In the genomic region with DNA sequence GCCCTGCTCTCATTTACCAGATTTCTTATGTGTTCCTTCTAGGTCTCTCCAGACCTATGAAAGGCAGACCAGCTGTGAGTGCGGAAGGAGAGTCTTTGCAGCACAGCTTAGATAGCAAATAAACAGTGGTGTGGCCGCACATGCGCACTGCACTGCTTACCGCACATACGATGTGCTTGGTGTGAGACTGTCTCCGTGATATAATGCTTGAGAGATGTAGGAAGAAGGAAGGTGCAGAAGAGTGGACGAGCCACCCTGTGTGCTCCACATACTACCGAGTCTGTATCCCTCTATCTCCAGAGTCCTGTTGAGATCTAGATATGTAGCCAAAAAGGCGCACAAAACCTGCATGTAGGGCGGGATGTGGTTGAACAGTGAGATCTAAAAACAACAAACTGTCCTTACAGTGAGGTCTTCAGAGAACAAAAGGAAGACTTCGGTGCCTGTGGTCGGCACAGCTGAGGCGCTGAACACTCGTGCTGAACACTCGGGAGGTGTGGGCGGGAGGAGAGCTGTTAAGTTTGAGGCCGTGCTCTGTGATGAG, we compare ENCODE assay signal across 17 mouse cellular contexts. TPM values are rescaled to one million over a fixed set of nuclear protein-coding genes. Genes with fewer than 3 reads are reported as not detected.
DNase-seq lines count a peak whose midpoint lies in the region.
"Had no signal": no experiment of that assay in that cellular context is flagged by ENCODE, and none has a peak within 500 bp of the region (broad histone marks: within the 10 kb centered on the region; RNA-seq: fewer than 3 reads in every experiment).

No protein-coding gene starts in this region.

- DNase-seq in heart, adult 11 months: peak; percentile 68
- no peak for DNase-seq in heart, postnatal 10 days
- peak; percentile 88 for DNase-seq in CD4-positive helper T cell, adult 2 months (ENCODE audit: low read depth, low spot score)
- DNase-seq in ZHBTc4 (ENCODE audit: low read depth, low spot score): peak; percentile 34
- peak; percentile 91 for DNase-seq in thymus, postnatal 0 days (ENCODE audit: low spot score)
- no peak for DNase-seq in cerebellum, postnatal 14 days
- DNase-seq in urinary bladder, adult 18-20 months (ENCODE audit: low spot score in 2 of 2): no peak
- no peak for DNase-seq in gastrocnemius, adult 8-10 months (ENCODE audit: low spot score in 2 of 2)
- DNase-seq: adrenal gland, postnatal 25 days; cerebellum, postnatal 36 days; gastrocnemius, postnatal 14 days; liver, postnatal 0 days had no signal

- intact Hi-C loops in heart, postnatal 10 days (cut with DNase I): no loop called here

RNA-seq across cellular contexts. Expression of gene Mrpl58, which starts 3.4 kb away (rescaled TPM):
- 100 to 1,000 TPM; 144 to 150 TPM for total RNA-seq in heart, postnatal 10 days (2021)
- 408 and 411 TPM in 2 replicates for polyA plus RNA-seq in thymus, postnatal 0 days (2015; fragmentation: Nextera tagmentation; extraction: Ambion mirVana)
- total RNA-seq in gastrocnemius, adult 8-10 months (2022): 10 to 100 TPM; 79.1 to 92.9 (median 87.4) TPM

RNA-seq across cellular contexts. Expression of gene Atp5h, which starts 12.8 kb away (rescaled TPM):
- total RNA-seq in heart, postnatal 10 days (2021): 1,000 to 10,000 TPM; 1,980 to 2,006 TPM
- polyA plus RNA-seq in thymus, postnatal 0 days (2015; fragmentation: Nextera tagmentation; extraction: Ambion mirVana): 1,461 and 1,502 TPM in 2 replicates
- 100 to 1,000 TPM; 638 to 797 (median 746) TPM for total RNA-seq in gastrocnemius, adult 8-10 months (2022)

RNA-seq across cellular contexts. Expression of gene Kctd2, which starts 13.0 kb away (rescaled TPM):
- 10 to 100 TPM; 22.7 to 26.7 TPM for total RNA-seq in heart, postnatal 10 days (2021)
- polyA plus RNA-seq in thymus, postnatal 0 days (2015; fragmentation: Nextera tagmentation; extraction: Ambion mirVana): 30.5 and 37.5 TPM in 2 replicates
- 10 to 100 TPM; 15.0 to 18.5 (median 16.4) TPM for total RNA-seq in gastrocnemius, adult 8-10 months (2022)

RNA-seq across cellular contexts. Expression of gene Cdr2l, which starts 25.2 kb away (rescaled TPM):
- 10 to 100 TPM; 13.9 to 16.8 TPM for total RNA-seq in heart, postnatal 10 days (2021)
- 5.3 and 5.4 TPM in 2 replicates for polyA plus RNA-seq in thymus, postnatal 0 days (2015; fragmentation: Nextera tagmentation; extraction: Ambion mirVana)
- total RNA-seq in gastrocnemius, adult 8-10 months (2022): 1 to 10 TPM in 3 of 4 experiments, under 1 TPM in 1; 0.77 to 1.6 (median 1.1) TPM
- polyA plus RNA-seq: G1E had no signal

RNA-seq across cellular contexts. Expression of gene Trim80, which starts 33.4 kb away (rescaled TPM):
- not detected for total RNA-seq in heart, postnatal 10 days (2021)
- polyA plus RNA-seq in thymus, postnatal 0 days (2015; fragmentation: Nextera tagmentation; extraction: Ambion mirVana): 0.89 and 1.1 TPM in 2 replicates
- total RNA-seq in gastrocnemius, adult 8-10 months (2022): not detected
- total RNA-seq: G1E; gastrocnemius, postnatal 14 days; hematopoietic stem cell, adult 5-6 weeks had no signal
- polyA plus RNA-seq: embryonic facial prominence, embryonic 11.5 days; G1E; midbrain, embryonic 16.5 days; neural tube, embryonic 13.5 days had no signal

Comparison
In these comparisons a context has a peak if more than half of its experiments do, and no peak if none do; other contexts are left out.
1. DNase-seq: peak in heart, adult 11 months (single experiment), CD4-positive helper T cell, adult 2 months (single experiment), ZHBTc4 (single experiment) and thymus, postnatal 0 days (single experiment); none in heart, postnatal 10 days (0 of 2), cerebellum, postnatal 14 days (0 of 2), urinary bladder, adult 18-20 months (0 of 2) and gastrocnemius, adult 8-10 months (0 of 2).